Mouse (Mus musculus): ENCODE measurements around the gene Hmgn3. TPM values are rescaled to one million over a fixed set of nuclear protein-coding genes. Genes with fewer than 3 reads are reported as not detected.

The Hmgn3 gene
- polyA plus RNA-seq, 1 experiment, result 30.3 TPM

DNA sequence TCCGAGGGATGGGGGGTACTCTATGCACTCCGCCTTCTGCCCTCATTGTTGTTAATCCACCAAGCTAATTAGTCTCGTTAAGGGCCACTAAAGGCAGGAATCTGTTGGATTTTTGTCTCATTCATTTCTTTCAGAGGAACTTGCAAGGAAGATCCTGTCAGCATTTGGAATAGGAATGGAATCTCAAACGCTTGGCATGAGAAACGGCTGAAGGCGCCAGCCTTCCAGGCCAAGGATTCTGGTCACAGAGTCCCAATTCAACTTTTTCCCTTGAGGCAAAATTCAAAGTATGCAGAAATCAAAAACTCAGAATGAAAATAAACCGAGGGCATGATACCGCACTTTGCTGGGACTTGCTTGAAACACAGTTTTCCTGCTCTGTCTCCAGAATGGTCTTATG is 48.7 kb downstream of the Hmgn3 start:
- no peak overlapping the region for H3K27ac ChIP-seq (ENCODE audit: insufficient read depth, low read length)

DNA sequence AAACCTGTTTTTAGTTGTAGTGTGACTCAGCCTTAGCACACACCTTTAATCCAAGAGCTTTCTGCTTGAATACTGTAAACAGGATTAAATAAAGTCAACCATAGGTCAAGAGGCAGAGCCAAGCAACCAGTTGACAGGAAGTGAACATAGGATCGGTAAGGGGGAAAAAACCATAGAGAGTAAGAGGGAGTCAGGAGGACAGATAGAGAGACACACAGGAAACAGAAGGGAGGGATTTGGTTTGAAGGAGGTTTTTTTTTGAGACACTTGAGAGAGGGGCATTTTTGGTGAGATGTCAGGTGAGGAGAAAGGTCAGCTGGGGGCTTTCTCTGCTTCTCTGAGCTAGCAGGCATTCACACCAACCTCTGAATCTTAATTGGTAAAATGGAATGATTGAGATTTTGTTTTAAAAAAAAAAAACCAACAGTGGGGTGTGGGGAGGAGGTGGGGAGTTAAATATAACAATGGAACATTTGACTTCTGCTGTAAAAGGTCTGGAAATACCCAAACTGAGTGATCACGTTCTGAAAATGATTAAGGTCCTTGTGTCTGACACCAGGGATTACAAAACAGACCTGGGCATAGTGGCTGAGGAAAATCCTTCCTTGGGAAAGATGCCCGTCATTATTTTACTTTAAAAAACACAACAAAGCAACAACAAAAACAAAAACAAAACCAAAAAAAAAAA is 51.7 kb downstream of the Hmgn3 start:
- Histone ChIP-seq H3K36me3 (ENCODE audit: control insufficient read depth, insufficient read depth, low read length, poor library complexity, severe bottlenecking) (no peaks in the 10 kb centered on the region), H3K4me1 (ENCODE audit: control insufficient read depth, insufficient read depth, low read length) (no peaks in the 10 kb centered on the region), H3K27me3 (ENCODE audit: control insufficient read depth, insufficient read depth, low read length, poor library complexity, severe bottlenecking) (no peaks in the 10 kb centered on the region), H3K4me3 (ENCODE audit: low read depth, low read length) (no peak overlapping the region), H3K9me3 (replicated peaks; ENCODE audit: control insufficient read depth, insufficient read depth, low read length, poor library complexity, severe bottlenecking) (no peaks in the 10 kb centered on the region), H3K9ac (ENCODE audit: low read depth, poor library complexity, severe bottlenecking) (no peak overlapping the region), H3K27ac (ENCODE audit: insufficient read depth, low read length) (no peak overlapping the region)
- TF ChIP-seq CTCF (IDR thresholded peaks at IDR 0.05; ENCODE audit: low read depth, low read length) (no peak), POLR2A (IDR thresholded peaks at IDR 0.05; ENCODE audit: insufficient read depth, low read length) (no peak)

More for the DNA sequence above, 48.7 kb downstream of the Hmgn3 start:
- no peaks in the 10 kb centered on the region for H3K27me3 ChIP-seq (ENCODE audit: control insufficient read depth, insufficient read depth, low read length, poor library complexity, severe bottlenecking)
- TF ChIP-seq CTCF (IDR thresholded peaks at IDR 0.05; ENCODE audit: low read depth, low read length), result no peak
- TF ChIP-seq POLR2A (IDR thresholded peaks at IDR 0.05; ENCODE audit: insufficient read depth, low read length), result no peak
- TF ChIP-seq EP300 (IDR thresholded peaks at IDR 0.05; ENCODE audit: insufficient read depth, low read depth, low read length), result no peak
- H3K9me3 ChIP-seq (replicated peaks; ENCODE audit: control insufficient read depth, insufficient read depth, low read length, poor library complexity, severe bottlenecking), result no peaks in the 10 kb centered on the region
- no peak overlapping the region for H3K4me3 ChIP-seq (ENCODE audit: low read depth, low read length)
- no peaks in the 10 kb centered on the region for H3K4me1 ChIP-seq (ENCODE audit: control insufficient read depth, insufficient read depth, low read length)
- H3K9ac ChIP-seq (ENCODE audit: low read depth, poor library complexity, severe bottlenecking), result no peak overlapping the region
- no peaks in the 10 kb centered on the region for H3K36me3 ChIP-seq (ENCODE audit: control insufficient read depth, insufficient read depth, low read length, poor library complexity, severe bottlenecking)

DNA sequence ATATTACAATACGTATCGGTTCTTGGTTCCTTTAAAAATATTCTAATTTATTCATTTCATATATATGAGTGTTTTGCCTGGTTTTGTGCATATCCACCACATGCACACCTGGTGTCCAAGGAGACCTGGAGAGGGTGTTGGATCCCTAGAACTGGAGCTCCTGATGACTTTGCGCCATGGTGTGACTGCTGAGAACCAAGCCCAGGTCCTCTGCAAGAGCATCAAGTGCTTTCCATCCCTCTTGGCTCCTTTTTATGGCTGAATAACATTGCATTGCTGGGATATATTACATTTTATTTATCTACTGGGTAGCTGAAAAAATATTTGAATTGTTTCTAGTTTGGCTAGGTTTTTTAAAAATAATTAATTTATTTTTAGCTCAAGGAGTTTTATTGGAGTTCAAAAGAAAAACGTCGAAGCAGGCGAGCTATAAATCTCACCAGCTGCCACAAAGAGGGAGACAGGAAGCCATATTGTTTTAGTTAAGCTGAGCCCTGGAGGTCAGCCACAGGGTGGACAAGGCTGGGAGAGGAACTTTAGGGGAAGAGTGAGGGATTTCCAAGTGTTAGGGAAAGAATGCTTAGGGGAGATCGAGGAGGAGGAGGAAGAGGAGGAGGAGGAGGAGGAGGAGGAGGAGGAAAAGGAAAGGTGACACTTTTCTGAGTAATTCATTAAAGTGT is 62.6 kb downstream of the Hmgn3 start:
- Histone ChIP-seq H3K4me1 (ENCODE audit: control insufficient read depth, insufficient read depth, low read length) (no peaks in the 10 kb centered on the region), H3K9me3 (replicated peaks; ENCODE audit: control insufficient read depth, insufficient read depth, low read length, poor library complexity, severe bottlenecking) (0 out of 2 replicates have a peak, but pooled peaks cover 7% of the 10 kb centered on the region), H3K4me3 (ENCODE audit: low read depth, low read length) (no peak overlapping the region), H3K9ac (ENCODE audit: low read depth, poor library complexity, severe bottlenecking) (no peak overlapping the region), H3K27me3 (ENCODE audit: control insufficient read depth, insufficient read depth, low read length, poor library complexity, severe bottlenecking) (no peaks in the 10 kb centered on the region), H3K27ac (ENCODE audit: insufficient read depth, low read length) (no peak overlapping the region), H3K36me3 (ENCODE audit: control insufficient read depth, insufficient read depth, low read length, poor library complexity, severe bottlenecking) (no peaks in the 10 kb centered on the region)
- TF ChIP-seq CTCF (IDR thresholded peaks at IDR 0.05; ENCODE audit: low read depth, low read length), result no peak
- TF ChIP-seq POLR2A (IDR thresholded peaks at IDR 0.05; ENCODE audit: insufficient read depth, low read length), result no peak
- TF ChIP-seq EP300 (IDR thresholded peaks at IDR 0.05; ENCODE audit: insufficient read depth, low read depth, low read length), result no peak

DNA sequence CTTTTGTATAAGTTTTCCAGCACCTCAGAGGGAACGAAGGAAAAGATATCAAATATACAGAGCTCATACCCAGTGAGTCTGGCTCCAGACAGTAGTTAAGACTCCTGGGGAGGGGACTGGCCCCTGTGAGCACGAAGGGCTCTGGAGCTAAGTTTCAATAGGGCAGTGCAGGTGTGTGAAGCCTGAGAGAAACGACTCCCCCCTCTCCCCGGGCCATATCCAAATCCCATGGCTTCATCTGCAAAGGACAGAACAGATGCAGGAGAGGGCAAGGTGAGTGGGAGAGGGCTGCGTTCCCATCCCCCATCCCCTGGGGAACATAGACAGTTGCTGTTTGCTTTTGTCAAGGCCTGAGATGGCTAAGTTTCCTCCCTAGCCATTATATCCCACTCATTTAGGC is 63.4 kb downstream of the Hmgn3 start:
- Histone ChIP-seq H3K4me3 (ENCODE audit: low read depth, low read length) (no peak overlapping the region), H3K36me3 (ENCODE audit: control insufficient read depth, insufficient read depth, low read length, poor library complexity, severe bottlenecking) (no peaks in the 10 kb centered on the region), H3K27me3 (ENCODE audit: control insufficient read depth, insufficient read depth, low read length, poor library complexity, severe bottlenecking) (no peaks in the 10 kb centered on the region), H3K9ac (ENCODE audit: low read depth, poor library complexity, severe bottlenecking) (no peak overlapping the region), H3K9me3 (replicated peaks; ENCODE audit: control insufficient read depth, insufficient read depth, low read length, poor library complexity, severe bottlenecking) (0 out of 2 replicates have a peak, but pooled peaks cover 7% of the 10 kb centered on the region), H3K4me1 (ENCODE audit: control insufficient read depth, insufficient read depth, low read length) (no peaks in the 10 kb centered on the region), H3K27ac (ENCODE audit: insufficient read depth, low read length) (no peak overlapping the region)
- TF ChIP-seq EP300 (IDR thresholded peaks at IDR 0.05; ENCODE audit: insufficient read depth, low read depth, low read length) (no peak), CTCF (IDR thresholded peaks at IDR 0.05; ENCODE audit: low read depth, low read length) (no peak), POLR2A (IDR thresholded peaks at IDR 0.05; ENCODE audit: insufficient read depth, low read length) (no peak)

DNA sequence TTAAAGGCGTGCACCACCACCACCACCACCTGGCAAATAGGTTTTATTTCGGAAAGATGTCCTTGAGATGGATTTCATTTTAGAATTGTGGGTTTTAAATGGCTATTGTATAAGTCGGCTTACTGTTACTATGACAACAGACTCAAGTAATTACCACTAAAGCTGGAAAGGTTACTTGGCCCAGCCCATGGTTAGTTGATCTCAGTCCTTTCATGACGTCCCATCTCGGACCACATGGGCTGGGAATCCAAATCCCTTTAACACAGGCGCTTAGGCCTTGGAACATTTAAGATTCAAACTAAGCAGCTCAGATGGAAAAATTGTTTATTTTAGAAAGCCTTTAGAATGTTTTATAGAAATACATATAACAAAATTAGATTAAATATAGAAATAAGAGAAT is 64.2 kb downstream of the Hmgn3 start:
- H3K9ac ChIP-seq (ENCODE audit: low read depth, poor library complexity, severe bottlenecking), result no peak overlapping the region
- H3K9me3 ChIP-seq (replicated peaks; ENCODE audit: control insufficient read depth, insufficient read depth, low read length, poor library complexity, severe bottlenecking), result 0 out of 2 replicates have a peak, but pooled peaks cover 7% of the 10 kb centered on the region
- no peak overlapping the region for H3K4me3 ChIP-seq (ENCODE audit: low read depth, low read length)
- H3K4me1 ChIP-seq (ENCODE audit: control insufficient read depth, insufficient read depth, low read length), result no peaks in the 10 kb centered on the region
- TF ChIP-seq EP300 (IDR thresholded peaks at IDR 0.05; ENCODE audit: insufficient read depth, low read depth, low read length) (no peak), CTCF (IDR thresholded peaks at IDR 0.05; ENCODE audit: low read depth, low read length) (no peak), POLR2A (IDR thresholded peaks at IDR 0.05; ENCODE audit: insufficient read depth, low read length) (no peak)
- H3K36me3 ChIP-seq (ENCODE audit: control insufficient read depth, insufficient read depth, low read length, poor library complexity, severe bottlenecking), result no peaks in the 10 kb centered on the region
- no peaks in the 10 kb centered on the region for H3K27me3 ChIP-seq (ENCODE audit: control insufficient read depth, insufficient read depth, low read length, poor library complexity, severe bottlenecking)
- no peak overlapping the region for H3K27ac ChIP-seq (ENCODE audit: insufficient read depth, low read length)

DNA sequence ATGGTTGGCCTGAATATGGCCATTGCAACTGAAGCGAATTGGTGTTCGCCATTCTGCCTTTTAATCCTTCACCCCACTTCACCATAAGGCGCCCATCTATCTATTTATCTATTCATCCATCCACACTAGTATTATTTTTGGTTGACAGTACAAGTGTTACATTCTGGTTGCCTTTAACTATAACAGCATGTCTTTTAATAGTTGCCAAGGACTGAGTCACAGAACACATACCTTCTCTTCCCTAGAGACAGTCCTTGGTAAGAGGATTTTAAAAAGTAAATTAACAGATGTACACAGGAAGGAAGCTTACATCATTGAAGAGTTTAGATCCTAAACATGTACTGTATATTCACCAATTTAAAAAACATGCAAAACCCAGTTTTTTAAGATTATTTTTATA is 66.8 kb downstream of the Hmgn3 start:
- Histone ChIP-seq H3K4me3 (ENCODE audit: low read depth, low read length) (no peak overlapping the region), H3K36me3 (ENCODE audit: control insufficient read depth, insufficient read depth, low read length, poor library complexity, severe bottlenecking) (no peaks in the 10 kb centered on the region), H3K9ac (ENCODE audit: low read depth, poor library complexity, severe bottlenecking) (no peak overlapping the region), H3K27ac (ENCODE audit: insufficient read depth, low read length) (no peak overlapping the region), H3K9me3 (replicated peaks; ENCODE audit: control insufficient read depth, insufficient read depth, low read length, poor library complexity, severe bottlenecking) (0 out of 2 replicates have a peak, but pooled peaks cover 3% of the 10 kb centered on the region), H3K27me3 (ENCODE audit: control insufficient read depth, insufficient read depth, low read length, poor library complexity, severe bottlenecking) (no peaks in the 10 kb centered on the region), H3K4me1 (ENCODE audit: control insufficient read depth, insufficient read depth, low read length) (no peaks in the 10 kb centered on the region)
- TF ChIP-seq CTCF (IDR thresholded peaks at IDR 0.05; ENCODE audit: low read depth, low read length) (no peak), EP300 (IDR thresholded peaks at IDR 0.05; ENCODE audit: insufficient read depth, low read depth, low read length) (no peak), POLR2A (IDR thresholded peaks at IDR 0.05; ENCODE audit: insufficient read depth, low read length) (no peak)
